Mouse (Mus musculus) neutrophil, adult 5-6 weeks (primary cell): ENCODE results near the gene Cdhr4. TPM values are rescaled to one million over a fixed set of nuclear protein-coding genes. Genes with fewer than 3 reads are reported as not detected.
A peak's percentile ranks its signal among the peaks of the same experiment; 100 is the strongest.

Experiments
- ATAC-seq: fragments of 151-379, 151-347 bp; 2 replicates; pipeline ENCODE4 v1.8.0; 2017; ENCODE audit warnings: mild to moderate bottlenecking, moderate TSS enrichment; ENCODE audit not compliant: insufficient number of reproducible peaks, poor library complexity, low FRiP score, severe bottlenecking; ENCODE audit errors: extremely low read depth
- total RNA-seq: library from RNA; stranded (forward); fragments of 200-1000 nt; gene quantifications from 2 replicates; pipeline ENCODE4 v1.2.3, GENCODE M21; 2017

Cdhr4 gene
- total RNA-seq, 1 experiment from 2014 or later: not detected

DNA sequence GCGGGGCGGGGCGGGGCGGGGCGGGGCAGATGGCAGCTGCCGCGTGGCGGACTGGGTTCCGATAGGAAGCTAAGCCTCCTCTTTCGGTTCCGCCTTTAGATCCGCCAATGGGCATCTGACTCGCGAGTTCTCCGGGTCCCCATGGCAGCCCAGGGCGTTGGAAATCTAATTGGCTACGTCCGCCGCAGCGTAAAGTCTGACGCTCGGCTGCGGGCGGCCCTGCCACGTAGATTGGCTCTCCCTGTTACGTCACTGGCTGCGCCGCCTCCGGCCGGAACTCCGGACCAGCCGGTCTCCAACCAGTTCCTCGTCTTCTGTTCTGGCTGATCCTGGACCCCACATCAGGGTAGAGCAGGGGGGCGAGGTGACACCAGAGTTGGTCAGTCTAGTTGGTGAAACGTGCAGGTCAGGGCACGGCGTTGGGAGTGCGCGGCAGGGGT is 56.7 kb downstream of the Cdhr4 start, which contains the start of gene Gmppb:
Gmppb (plus strand) TSS at position 227 of the 440 bp plus-strand sequence.
- ATAC-seq: peak; percentile 87

Other genes starting within 250 kb of the Cdhr4 start
- 662 and 675 TPM in 2 replicates for gene Rbm5, start 221.5 kb upstream of the Cdhr4 start, total RNA-seq
- 178 and 218 TPM in 2 replicates for gene Rbm6, start 119.3 kb upstream of the Cdhr4 start, total RNA-seq
- gene Mon1a, start 104.3 kb upstream of the Cdhr4 start, total RNA-seq: 18.4 and 20.3 TPM in 2 replicates
- gene Mst1r, start 85.6 kb upstream of the Cdhr4 start, total RNA-seq: 0.25 and 3.0 TPM in 2 replicates
- gene Actl11, start 64.0 kb upstream of the Cdhr4 start, total RNA-seq: not detected in 2 replicates
- gene Camkv, start 56.8 kb upstream of the Cdhr4 start, total RNA-seq: not detected in 2 replicates
- 1.9 and 5.3 TPM in 2 replicates for gene Traip, start 42.4 kb upstream of the Cdhr4 start, total RNA-seq
- gene Uba7, start 17.0 kb upstream of the Cdhr4 start, total RNA-seq: 177 and 211 TPM in 2 replicates
- not detected in 2 replicates for gene Gm20661, start 9.4 kb upstream of the Cdhr4 start, total RNA-seq
- 2.9 and 4.2 TPM in 2 replicates for gene Inka1, start 6.6 kb upstream of the Cdhr4 start, total RNA-seq
- 4.9 TPM in 1 of 2 replicates, not detected in the other for gene Gm20662, start 3.9 kb downstream of the Cdhr4 start, total RNA-seq
- gene Ip6k1, start 10.0 kb downstream of the Cdhr4 start, total RNA-seq: 230 and 268 TPM in 2 replicates
- gene Gmppb, start 56.7 kb downstream of the Cdhr4 start, total RNA-seq: 11.2 and 13.1 TPM in 2 replicates
- 3.6 and 4.5 TPM in 2 replicates for gene Amigo3, start 60.7 kb downstream of the Cdhr4 start, total RNA-seq
- not detected in 2 replicates for gene Mst1, start 87.9 kb downstream of the Cdhr4 start, total RNA-seq
- gene Rnf123, start 90.8 kb downstream of the Cdhr4 start, total RNA-seq: 62.7 and 90.3 TPM in 2 replicates
- 74.5 and 116 TPM in 2 replicates for gene Apeh, start 102.1 kb downstream of the Cdhr4 start, total RNA-seq
- gene Bsn, start 197.9 kb downstream of the Cdhr4 start, total RNA-seq: 0.12 and 0.23 TPM in 2 replicates